Mouse (Mus musculus): ENCODE data around the gene Noct.
A peak's percentile ranks its signal among the peaks of the same experiment; 100 is the strongest.

DNA sequence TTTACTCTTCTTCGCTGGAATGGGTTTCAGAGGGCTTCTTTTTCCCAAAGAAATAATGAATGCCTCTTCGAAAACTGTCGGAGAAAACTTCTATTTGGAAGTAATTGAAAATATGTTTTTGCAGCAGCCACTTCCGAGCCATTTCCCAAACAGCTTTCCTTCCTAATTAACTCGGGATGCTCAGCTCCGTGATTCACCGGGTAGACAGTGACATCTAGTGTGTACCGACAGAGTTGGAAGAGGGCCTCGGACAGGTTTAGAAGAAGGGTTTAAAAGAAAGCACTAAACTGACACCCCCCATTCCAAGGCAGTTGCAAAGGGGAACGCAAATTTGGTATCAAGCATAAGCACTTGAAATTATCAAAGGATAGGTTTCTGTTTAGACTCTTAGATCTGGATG is 46.1 kb upstream of the Noct start:
- TF ChIP-seq CTCF (IDR thresholded peaks at IDR 0.05; ENCODE audit: borderline replicate concordance, extremely low read depth, insufficient read depth, insufficient read length), result peak; percentile 49; the same call in 1 of the 2 replicates
- TF ChIP-seq POLR2A (IDR thresholded peaks at IDR 0.05; ENCODE audit: borderline replicate concordance, extremely low read depth, insufficient read depth, insufficient read length, poor library complexity, severe bottlenecking), result no peak
